Mouse (Mus musculus): ENCODE measurements at regions not wholly inside any gene's neighbourhood (a gene's known extent, or its start where the extent isn't known, plus 50 kb on each side); places are given as distances from the start of the nearest gene placed in this dataset.

GRCm38 (mm10) chr11:21036161-21036916 lies 54.8 kb upstream of the Peli1 start:
- no peak for DNase-seq (ENCODE audit: low spot score)

- no peak for DNase-seq (ENCODE audit: low spot score)
These were observed 53.7 kb upstream of the Peli1 start for GRCm38 (mm10) chr11:21037267-21037906.

GRCm38 (mm10) chr11:21041201-21041600 lies 49.9 kb upstream of the Peli1 start:
- no peak for DNase-seq (ENCODE audit: low spot score)

Data from embryo, embryonic 10.5 days (tissue).